Mouse (Mus musculus): ENCODE results near the gene Rab42. TPM values are rescaled to one million over a fixed set of nuclear protein-coding genes. Genes with fewer than 3 reads are reported as not detected.
A peak's percentile ranks its signal among the peaks of the same experiment; 100 is the strongest.
"Not testable (repeated sequence)": the region's sequence is repeated elsewhere in the genome, so short reads cannot be mapped to it uniquely, and the experiment has no call there.

The Rab42 gene
- total RNA-seq, 1 experiment from 2014 or later, result not detected

DNA sequence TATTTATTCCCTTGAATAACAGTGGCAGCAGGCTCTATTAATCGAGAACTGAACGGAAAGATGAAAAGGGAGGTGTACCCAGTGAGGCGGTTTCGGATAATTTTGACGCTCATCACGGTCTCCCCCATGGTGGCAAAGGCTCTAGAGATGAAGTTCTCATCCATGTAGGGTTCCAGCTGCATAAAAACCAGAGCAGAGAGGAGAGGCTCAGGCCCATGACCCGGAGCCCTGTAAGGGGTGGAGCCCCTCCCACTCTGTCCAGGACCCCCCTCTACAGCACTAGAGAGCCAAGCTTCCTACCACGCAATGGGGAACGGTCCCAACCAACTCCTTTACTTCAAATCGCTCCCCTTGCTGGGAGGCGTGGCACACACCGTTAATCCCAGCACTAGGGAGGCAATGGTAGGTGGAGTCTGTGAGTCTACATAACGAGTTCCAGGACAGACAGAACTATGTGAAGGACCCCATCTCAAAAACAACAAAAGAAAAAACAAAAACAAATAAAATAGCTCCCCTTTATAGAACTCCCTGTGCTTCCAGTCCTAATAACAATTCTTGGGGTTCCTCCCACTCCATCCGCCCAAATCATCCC, 25.3 kb upstream of the Rab42 start:
- ATAC-seq (replicated peaks in 1 of 2; ENCODE audit: insufficient read depth in 1 of 2, low FRiP score in 2 of 2, low TSS enrichment in 1 of 2, low read depth in 1 of 2, poor library complexity in 2 of 2, severe bottlenecking in 2 of 2), result no peak

- ATAC-seq (replicated peaks in 1 of 2; ENCODE audit: insufficient read depth in 1 of 2, low FRiP score in 2 of 2, low TSS enrichment in 1 of 2, low read depth in 1 of 2, poor library complexity in 2 of 2, severe bottlenecking in 2 of 2), result no peak
Observed at GRCm38 (mm10) chr4:132326481-132326880, 23.3 kb upstream of the Rab42 start.

DNA sequence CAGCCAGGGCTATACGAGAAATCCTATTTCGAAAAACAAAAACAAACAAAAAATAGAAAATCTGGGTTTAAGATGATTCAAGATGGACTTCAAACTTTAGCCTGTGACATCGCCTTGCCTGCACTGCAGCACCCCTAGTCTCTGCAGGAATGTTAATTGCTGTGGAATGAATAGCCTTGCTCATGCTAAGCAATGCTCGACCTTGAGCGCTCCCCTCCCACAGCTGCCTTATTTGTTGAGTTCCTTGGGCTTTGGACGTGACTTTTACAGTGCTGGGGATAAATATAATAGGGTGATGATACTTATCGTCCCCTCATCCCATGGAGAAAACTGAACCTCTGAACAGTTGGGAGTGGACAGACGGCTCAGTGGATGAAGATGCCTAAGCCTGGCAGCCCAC, 12.5 kb upstream of the Rab42 start:
- no peak for ATAC-seq (replicated peaks in 1 of 2; ENCODE audit: insufficient read depth in 1 of 2, low FRiP score in 2 of 2, low TSS enrichment in 1 of 2, low read depth in 1 of 2, poor library complexity in 2 of 2, severe bottlenecking in 2 of 2)

DNA sequence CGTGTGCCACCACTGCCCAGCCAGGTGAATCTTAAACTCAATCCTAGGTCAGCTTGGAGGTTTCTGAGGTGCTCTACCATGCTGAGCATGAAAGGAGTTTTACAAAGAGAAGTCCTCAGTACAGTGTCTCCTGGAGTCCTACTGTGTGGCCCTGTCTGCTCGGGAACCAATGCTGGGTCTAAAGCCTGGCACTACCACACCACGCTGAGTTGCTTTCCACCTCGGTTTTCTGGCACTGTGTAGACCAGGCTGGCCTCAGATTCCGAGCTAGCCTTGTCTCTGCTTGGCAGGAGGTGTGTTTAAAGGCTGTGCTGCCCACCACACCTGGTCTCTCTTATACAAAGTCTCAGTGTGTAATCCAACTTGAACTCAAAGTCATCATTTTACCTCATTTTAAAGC, 9.4 kb upstream of the Rab42 start:
- ATAC-seq (replicated peaks in 1 of 2; ENCODE audit: insufficient read depth in 1 of 2, low FRiP score in 2 of 2, low TSS enrichment in 1 of 2, low read depth in 1 of 2, poor library complexity in 2 of 2, severe bottlenecking in 2 of 2), result no peak

DNA sequence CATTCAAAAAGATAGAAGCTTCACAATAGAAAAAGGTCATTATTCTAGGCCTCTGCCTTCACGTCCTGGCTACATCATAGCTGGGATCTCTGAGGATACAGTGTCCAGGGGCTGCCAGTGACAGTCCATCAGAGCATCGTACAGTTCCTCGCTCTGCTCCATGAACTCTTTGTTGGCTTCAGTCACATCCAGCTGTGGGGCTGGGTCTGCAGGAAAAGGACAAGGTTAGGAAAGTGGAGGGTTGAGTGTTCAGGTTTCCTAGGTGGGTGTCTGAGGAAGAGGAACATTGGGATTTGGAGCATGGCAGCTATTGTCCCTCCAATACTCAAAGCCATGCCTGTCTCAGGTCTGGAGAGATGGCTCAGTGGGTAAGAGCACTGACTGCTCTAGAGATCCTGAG, 8.6 kb upstream of the Rab42 start:
- no peak for ATAC-seq (replicated peaks in 1 of 2; ENCODE audit: insufficient read depth in 1 of 2, low FRiP score in 2 of 2, low TSS enrichment in 1 of 2, low read depth in 1 of 2, poor library complexity in 2 of 2, severe bottlenecking in 2 of 2)

DNA sequence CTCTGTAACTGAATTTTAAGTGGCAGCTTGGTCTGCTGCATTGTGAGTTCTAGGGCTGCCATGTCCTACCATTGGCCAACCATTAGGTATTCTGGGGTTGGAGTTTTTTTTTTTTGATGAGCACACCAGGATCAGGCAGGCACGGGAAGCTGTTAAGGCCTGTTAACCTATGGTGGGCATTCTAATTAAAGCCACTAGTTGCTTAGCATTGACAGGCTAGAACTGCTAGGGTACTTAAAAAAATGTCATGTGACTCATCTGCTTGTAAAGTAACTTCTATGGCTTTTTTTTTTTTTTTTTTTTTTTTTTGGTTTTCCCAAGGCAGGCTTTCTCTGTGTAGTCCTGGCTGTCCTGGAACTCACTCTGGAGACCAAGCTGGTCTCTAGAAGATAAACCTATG, 8.0 kb upstream of the Rab42 start:
- ATAC-seq (replicated peaks in 1 of 2; ENCODE audit: insufficient read depth in 1 of 2, low FRiP score in 2 of 2, low TSS enrichment in 1 of 2, low read depth in 1 of 2, poor library complexity in 2 of 2, severe bottlenecking in 2 of 2), result no peak

- ATAC-seq (replicated peaks in 1 of 2; ENCODE audit: insufficient read depth in 1 of 2, low FRiP score in 2 of 2, low TSS enrichment in 1 of 2, low read depth in 1 of 2, poor library complexity in 2 of 2, severe bottlenecking in 2 of 2), result peak; percentile 15 to 24; a peak in 1 of 4 replicates
Observed at GRCm38 (mm10) chr4:132309849-132310472, 6.8 kb upstream of the Rab42 start.

DNA sequence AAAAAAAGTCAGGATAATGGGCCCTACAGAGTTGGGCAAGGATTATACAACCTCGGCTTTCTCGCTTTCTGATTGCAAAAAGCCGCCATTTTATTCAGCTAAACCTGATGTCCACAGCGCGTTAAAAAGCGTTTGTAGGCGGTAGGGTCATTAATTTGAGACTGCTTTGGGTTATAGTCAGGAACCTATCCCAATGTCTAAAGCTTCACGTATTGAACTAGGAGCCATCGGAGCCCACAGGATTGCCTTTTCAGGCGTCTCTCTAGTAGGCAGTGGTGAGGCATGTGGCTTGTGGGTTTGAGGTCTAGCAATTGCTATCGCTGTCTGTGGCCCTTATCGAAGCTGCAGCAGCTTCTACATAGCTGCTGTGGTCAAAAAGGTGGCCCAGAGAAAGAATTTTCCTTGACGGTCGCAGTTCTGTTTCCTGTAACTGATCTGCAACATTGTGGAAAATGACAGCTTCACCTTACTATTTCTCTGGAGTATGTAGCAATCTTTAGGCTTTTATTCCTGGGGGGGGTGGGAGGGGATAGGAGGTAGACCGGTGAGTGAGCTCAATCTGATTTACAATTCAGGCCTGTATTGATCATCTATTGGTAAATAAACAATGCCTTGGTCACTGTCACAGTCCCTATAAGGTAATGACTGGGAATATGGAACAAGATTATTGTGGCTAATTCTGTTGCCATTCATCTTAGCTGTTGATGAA, 6.1 kb upstream of the Rab42 start:
- ATAC-seq (replicated peaks in 1 of 2; ENCODE audit: insufficient read depth in 1 of 2, low FRiP score in 2 of 2, low TSS enrichment in 1 of 2, low read depth in 1 of 2, poor library complexity in 2 of 2, severe bottlenecking in 2 of 2), result peak; percentile 31 to 41; a peak in 3 of 4 replicates

GRCm38 (mm10) chr4:132308437-132309139, 5.4 kb upstream of the Rab42 start:
- peak; percentile 87 to 89 for ATAC-seq (replicated peaks in 1 of 2; ENCODE audit: insufficient read depth in 1 of 2, low FRiP score in 2 of 2, low TSS enrichment in 1 of 2, low read depth in 1 of 2, poor library complexity in 2 of 2, severe bottlenecking in 2 of 2)

- peak in 1 of 2 experiments; percentile 26; a peak in 1 of 4 replicates for ATAC-seq (replicated peaks in 1 of 2; ENCODE audit: insufficient read depth in 1 of 2, low FRiP score in 2 of 2, low TSS enrichment in 1 of 2, low read depth in 1 of 2, poor library complexity in 2 of 2, severe bottlenecking in 2 of 2)
Observed at GRCm38 (mm10) chr4:132306004-132306403, 2.8 kb upstream of the Rab42 start.

DNA sequence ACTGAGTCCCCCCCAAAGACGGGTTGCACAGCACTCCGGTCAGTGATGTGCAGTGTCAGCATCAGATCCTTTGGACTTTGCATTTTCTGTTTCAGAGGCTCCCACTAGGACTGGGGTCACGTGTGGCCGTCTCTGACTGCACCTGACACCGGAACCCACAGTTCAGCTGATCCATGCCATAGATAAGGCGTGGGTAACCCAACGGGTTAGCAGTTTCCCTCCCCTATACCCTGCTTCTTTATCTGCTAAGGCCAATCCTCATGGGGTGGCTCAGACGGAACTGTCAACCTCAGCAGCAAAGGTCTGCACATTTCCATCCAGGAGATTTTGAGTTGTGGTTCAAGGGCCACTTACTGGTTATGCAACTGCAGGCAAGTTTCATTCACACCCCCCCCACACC, 2.1 kb upstream of the Rab42 start:
- no peak for ATAC-seq (replicated peaks in 1 of 2; ENCODE audit: insufficient read depth in 1 of 2, low FRiP score in 2 of 2, low TSS enrichment in 1 of 2, low read depth in 1 of 2, poor library complexity in 2 of 2, severe bottlenecking in 2 of 2)

DNA sequence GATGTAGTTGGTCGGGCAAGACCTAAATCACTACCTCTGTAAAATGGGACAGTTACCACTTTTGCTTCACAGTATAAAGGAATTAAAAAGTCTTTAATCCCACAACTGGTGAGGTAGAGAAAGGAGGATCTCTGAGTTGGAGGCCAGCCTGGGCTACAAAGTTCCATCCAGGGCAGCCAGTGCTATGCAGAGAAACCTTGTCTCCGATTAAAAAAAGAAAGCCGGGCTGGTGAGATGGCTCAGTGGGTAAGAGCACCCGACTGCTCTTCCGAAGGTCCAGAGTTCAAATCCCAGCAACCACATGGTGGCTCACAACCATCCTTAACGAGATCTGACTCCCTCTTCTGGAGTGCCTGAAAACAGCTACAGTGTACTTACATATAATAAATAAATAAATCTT, 299 bp upstream of the Rab42 start:
- not testable (repeated sequence) for ATAC-seq (replicated peaks in 1 of 2; ENCODE audit: insufficient read depth in 1 of 2, low FRiP score in 2 of 2, low TSS enrichment in 1 of 2, low read depth in 1 of 2, poor library complexity in 2 of 2, severe bottlenecking in 2 of 2)

DNA sequence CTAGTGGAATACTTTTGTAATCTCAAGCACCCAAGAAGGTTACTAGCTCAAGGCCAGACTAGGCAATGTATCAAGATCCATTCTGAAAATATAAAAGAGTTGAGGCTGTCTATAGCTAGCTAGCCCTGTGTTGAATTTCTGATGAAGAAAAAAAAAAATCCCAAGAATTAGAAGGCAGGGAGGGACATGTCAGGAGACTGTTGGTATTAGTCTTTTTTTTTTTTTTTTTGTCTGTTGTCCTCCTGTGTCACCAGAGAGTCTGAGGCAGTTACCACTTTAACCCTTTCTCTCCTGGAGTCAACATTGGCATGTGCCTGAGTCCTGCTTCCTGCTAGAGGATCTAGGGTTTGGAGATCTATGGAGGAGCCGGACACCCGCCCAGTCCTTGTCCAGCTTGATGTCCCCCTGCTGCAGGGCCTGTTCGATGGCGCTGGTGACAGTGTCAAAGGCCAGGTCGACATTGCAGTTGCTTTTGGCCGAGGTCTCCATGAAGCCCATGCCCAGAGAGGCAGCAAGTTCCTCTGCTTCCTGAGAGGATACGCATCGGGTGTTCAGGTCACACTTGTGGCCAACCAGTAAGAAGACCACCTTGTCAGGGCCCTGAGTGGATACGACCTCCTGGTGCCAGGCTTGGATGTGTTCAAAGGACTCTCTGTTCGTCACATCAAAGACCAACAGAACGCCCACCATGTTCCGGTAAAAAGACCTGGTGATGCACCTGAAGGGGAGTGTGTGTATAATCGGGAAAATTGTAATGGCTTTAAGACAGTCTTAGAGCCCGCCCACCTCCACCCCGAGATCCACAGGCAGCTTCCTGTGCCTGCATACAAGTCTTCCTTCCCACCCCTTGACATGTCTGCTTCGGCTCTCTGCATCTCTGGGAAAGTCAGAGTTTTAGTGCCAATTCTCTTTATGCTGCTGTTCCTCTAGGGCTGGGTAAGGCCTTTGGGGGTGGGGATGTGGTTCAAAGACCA, 933 bp downstream of the Rab42 start:
- no peak for ATAC-seq (replicated peaks in 1 of 2; ENCODE audit: insufficient read depth in 1 of 2, low FRiP score in 2 of 2, low TSS enrichment in 1 of 2, low read depth in 1 of 2, poor library complexity in 2 of 2, severe bottlenecking in 2 of 2)

- no peak for ATAC-seq (replicated peaks in 1 of 2; ENCODE audit: insufficient read depth in 1 of 2, low FRiP score in 2 of 2, low TSS enrichment in 1 of 2, low read depth in 1 of 2, poor library complexity in 2 of 2, severe bottlenecking in 2 of 2)
Observed at GRCm38 (mm10) chr4:132301486-132301885, 1.7 kb downstream of the Rab42 start.

- ATAC-seq (replicated peaks in 1 of 2; ENCODE audit: insufficient read depth in 1 of 2, low FRiP score in 2 of 2, low TSS enrichment in 1 of 2, low read depth in 1 of 2, poor library complexity in 2 of 2, severe bottlenecking in 2 of 2), result no peak
Observed at GRCm38 (mm10) chr4:132299849-132300248, 3.3 kb downstream of the Rab42 start.

- no peak for ATAC-seq (replicated peaks in 1 of 2; ENCODE audit: insufficient read depth in 1 of 2, low FRiP score in 2 of 2, low TSS enrichment in 1 of 2, low read depth in 1 of 2, poor library complexity in 2 of 2, severe bottlenecking in 2 of 2)
Observed at GRCm38 (mm10) chr4:132295696-132296390, 7.3 kb downstream of the Rab42 start.

Data from hematopoietic stem cell, adult 5-6 weeks (primary cell).